Mouse (Mus musculus): ENCODE measurements at regions not wholly inside any gene's neighbourhood (a gene's known extent, or its start where the extent isn't known, plus 50 kb on each side); places are given as distances from the start of the nearest gene placed in this dataset.

DNA sequence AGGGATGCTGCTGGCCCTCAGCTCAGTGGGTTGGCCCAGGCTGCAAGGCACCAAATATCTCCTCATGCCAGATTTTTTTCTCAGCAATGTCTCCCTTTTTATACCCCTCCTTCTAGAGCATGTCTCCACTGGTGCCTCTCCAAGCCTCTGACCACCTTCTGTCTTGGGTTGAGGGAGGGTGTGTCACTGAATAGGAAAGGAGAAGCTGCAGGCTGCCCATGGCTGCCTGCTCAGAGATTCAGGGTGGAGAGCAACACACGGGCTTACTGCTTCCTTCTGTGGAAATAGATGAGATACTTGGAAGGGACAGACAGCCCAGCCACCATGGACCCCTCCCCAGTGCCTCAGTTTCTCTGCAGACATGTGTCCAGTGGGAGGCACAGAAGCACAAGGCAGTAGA is 156.0 kb downstream of the Sec61b start:
- no peaks in the 10 kb centered on the region for H3K9me3 ChIP-seq
- H3K4me1 ChIP-seq = no peaks in the 10 kb centered on the region
- 48% methylated on average over 1 of the region's 1 CpGs for WGBS
- no peak for ATAC-seq (ENCODE audit: borderline replicate concordance, extremely low read depth, low FRiP score, low TSS enrichment)
- H3K27ac ChIP-seq = no peak overlapping the region
- no peak overlapping the region for H3K4me3 ChIP-seq
- no peaks in the 10 kb centered on the region for H3K36me3 ChIP-seq
- H3K4me2 ChIP-seq = no peak overlapping the region
- H3K9ac ChIP-seq = no peak overlapping the region
- no peaks in the 10 kb centered on the region for H3K27me3 ChIP-seq

DNA sequence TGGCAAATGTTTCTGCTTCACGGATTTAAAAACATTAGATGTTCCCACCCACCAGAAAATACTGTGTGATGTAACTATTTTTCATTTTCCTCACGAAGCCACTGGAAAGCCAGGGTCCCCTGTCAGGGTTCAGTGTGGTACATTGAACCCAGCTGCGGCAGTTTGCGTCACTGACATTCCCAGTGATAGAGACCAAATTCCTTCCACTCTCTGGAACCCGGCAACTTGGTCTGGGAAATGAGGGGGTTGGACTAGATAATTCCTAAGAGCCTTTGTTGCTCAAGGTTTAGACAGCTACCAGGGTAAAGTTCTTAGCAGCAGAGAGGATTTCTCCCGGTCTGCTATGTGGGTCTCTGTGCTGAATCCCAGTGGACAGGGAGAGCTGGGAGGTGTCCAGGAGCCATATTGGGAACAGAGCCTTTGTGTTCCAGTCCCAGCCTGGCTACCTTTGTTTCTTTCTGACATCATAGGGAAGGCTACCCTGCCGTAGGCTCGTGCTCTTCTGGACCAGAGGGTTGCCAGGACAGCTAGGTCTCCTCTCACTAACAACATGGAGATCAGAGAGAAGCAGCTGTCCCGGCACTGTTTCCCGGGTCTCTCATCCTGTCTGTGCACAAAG is 164.5 kb downstream of the Sec61b start:
- Histone ChIP-seq H3K4me1 (no peaks in the 10 kb centered on the region), H3K9ac (no peak overlapping the region), H3K4me3 (no peak overlapping the region), H3K36me3 (no peaks in the 10 kb centered on the region), H3K27me3 (no peaks in the 10 kb centered on the region), H3K4me2 (no peak overlapping the region), H3K27ac (no peak overlapping the region), H3K9me3 (no peaks in the 10 kb centered on the region)
- no peak for ATAC-seq (ENCODE audit: borderline replicate concordance, extremely low read depth, low FRiP score, low TSS enrichment)
- 59% methylated on average over 10 of the region's 10 CpGs for WGBS

DNA sequence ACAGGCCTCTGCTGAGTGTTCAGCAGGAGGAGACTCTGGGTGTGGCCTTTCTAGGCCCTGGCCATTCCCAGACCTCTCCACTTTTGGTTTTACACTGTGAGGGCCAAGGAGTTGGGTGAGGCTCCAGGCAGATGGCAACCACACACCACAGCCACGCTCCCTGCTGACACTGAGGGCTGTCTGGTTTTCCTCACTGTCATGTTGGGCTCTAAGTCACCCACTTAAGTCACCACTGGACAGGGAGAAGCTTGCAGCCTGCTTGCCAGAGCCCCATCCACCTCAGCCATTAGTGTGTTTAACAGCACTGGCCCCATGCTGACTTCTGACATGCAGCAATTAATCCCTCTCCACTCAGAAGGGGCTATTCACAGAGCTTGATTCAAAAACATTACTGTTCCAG is 170.6 kb downstream of the Sec61b start:
- Histone ChIP-seq H3K4me1 (no peaks in the 10 kb centered on the region), H3K4me2 (no peak overlapping the region), H3K4me3 (no peak overlapping the region), H3K9ac (no peak overlapping the region), H3K36me3 (no peaks in the 10 kb centered on the region), H3K27me3 (no peaks in the 10 kb centered on the region), H3K27ac (no peak overlapping the region), H3K9me3 (no peaks in the 10 kb centered on the region)
- WGBS = 52% methylated on average over 1 of the region's 1 CpGs
- no peak for ATAC-seq (ENCODE audit: borderline replicate concordance, extremely low read depth, low FRiP score, low TSS enrichment)

GRCm38 (mm10) chr4:47648701-47649100 is 174.2 kb downstream of the Sec61b start:
- H3K4me1 ChIP-seq = no peaks in the 10 kb centered on the region
- H3K36me3 ChIP-seq = no peaks in the 10 kb centered on the region
- H3K4me2 ChIP-seq = no peak overlapping the region
- no peak overlapping the region for H3K9ac ChIP-seq
- no peak for ATAC-seq (ENCODE audit: borderline replicate concordance, extremely low read depth, low FRiP score, low TSS enrichment)
- WGBS = 65% methylated on average over 8 of the region's 8 CpGs
- H3K9me3 ChIP-seq = no peaks in the 10 kb centered on the region
- H3K4me3 ChIP-seq = no peak overlapping the region
- H3K27ac ChIP-seq = no peak overlapping the region
- H3K27me3 ChIP-seq = no peaks in the 10 kb centered on the region

DNA sequence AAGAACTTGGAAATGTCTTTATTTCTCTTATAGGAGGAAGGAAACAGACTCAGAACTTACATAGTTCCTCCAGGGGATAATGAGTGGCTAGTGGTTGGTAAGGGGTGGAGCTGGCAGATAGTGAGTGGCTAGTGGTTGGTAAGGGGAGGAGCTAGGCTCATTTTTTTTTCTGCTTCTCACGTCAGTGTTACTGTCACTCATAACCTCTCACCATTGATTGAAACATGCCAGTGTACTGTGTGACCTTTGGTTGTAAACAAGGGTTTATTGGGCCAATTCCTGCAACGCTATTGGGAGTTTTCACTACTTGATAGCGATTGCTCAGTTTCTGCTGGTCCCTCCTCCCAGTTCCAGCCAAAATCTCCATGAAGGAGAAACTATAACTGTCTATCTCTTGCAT is 175.5 kb downstream of the Sec61b start:
- Histone ChIP-seq H3K36me3 (no peaks in the 10 kb centered on the region), H3K9ac (no peak overlapping the region), H3K9me3 (no peaks in the 10 kb centered on the region), H3K27ac (no peak overlapping the region), H3K4me2 (no peak overlapping the region), H3K4me1 (no peaks in the 10 kb centered on the region), H3K27me3 (no peaks in the 10 kb centered on the region), H3K4me3 (no peak overlapping the region)
- 65% methylated on average over 3 of the region's 3 CpGs for WGBS
- ATAC-seq (ENCODE audit: borderline replicate concordance, extremely low read depth, low FRiP score, low TSS enrichment) = no peak

DNA sequence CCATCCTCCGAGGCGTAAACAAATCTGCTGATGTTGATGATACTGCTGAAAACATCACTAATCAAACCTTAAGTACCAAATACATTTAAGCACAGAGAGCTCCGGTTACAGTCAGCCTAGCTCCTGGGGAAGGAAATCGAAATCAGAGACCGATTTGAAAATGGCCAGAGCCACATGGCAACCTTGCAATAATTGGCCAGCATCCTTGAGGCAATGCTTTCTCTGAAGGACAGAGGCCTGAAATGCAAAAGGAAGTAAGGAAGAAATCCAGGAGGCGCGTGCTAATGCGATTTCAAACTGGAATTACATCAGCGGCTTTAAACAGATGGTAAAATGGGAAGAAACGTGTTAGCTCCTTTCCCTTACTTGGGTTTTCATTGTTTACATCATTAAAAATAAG is 177.1 kb downstream of the Sec61b start:
- WGBS = 65% methylated on average over 10 of the region's 10 CpGs
- no peak overlapping the region for H3K9ac ChIP-seq
- no peak overlapping the region for H3K4me2 ChIP-seq
- no peak for ATAC-seq (ENCODE audit: borderline replicate concordance, extremely low read depth, low FRiP score, low TSS enrichment)
- H3K4me3 ChIP-seq = no peak overlapping the region
- H3K27ac ChIP-seq = no peak overlapping the region
- no peaks in the 10 kb centered on the region for H3K4me1 ChIP-seq
- no peaks in the 10 kb centered on the region for H3K36me3 ChIP-seq
- H3K27me3 ChIP-seq = no peaks in the 10 kb centered on the region
- no peaks in the 10 kb centered on the region for H3K9me3 ChIP-seq

GRCm38 (mm10) chr4:47653143-47653542 is 178.7 kb downstream of the Sec61b start:
- Histone ChIP-seq H3K36me3 (no peaks in the 10 kb centered on the region), H3K27ac (no peak overlapping the region), H3K27me3 (no peaks in the 10 kb centered on the region), H3K4me3 (no peak overlapping the region), H3K9me3 (no peaks in the 10 kb centered on the region), H3K9ac (no peak overlapping the region), H3K4me2 (no peak overlapping the region), H3K4me1 (no peaks in the 10 kb centered on the region)
- 88% methylated on average over 2 of the region's 2 CpGs for WGBS
- no peak for ATAC-seq (ENCODE audit: borderline replicate concordance, extremely low read depth, low FRiP score, low TSS enrichment)

DNA sequence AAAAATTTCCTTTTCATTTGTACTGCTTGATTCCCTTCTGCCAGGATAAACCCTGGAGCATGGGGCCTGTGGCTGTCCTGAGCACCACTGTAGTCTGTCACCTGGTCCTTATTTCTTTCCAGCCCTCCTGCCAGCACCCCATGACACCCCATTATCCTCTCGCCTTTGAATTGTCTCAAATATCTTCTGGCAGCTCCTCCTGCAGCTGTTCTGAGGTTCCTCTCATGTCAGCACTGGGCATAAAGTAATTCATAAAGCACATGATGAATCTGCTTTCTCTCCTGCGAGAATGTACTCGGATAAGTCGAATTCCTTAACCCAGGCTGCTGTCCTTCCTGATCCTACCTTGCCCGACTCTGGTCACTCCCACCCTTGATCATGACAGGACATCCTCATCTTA is 195.1 kb downstream of the Sec61b start:
- H3K4me3 ChIP-seq = no peak overlapping the region
- no peaks in the 10 kb centered on the region for H3K4me1 ChIP-seq
- H3K9me3 ChIP-seq = no peaks in the 10 kb centered on the region
- 55% methylated on average over 5 of the region's 5 CpGs for WGBS
- no peak for ATAC-seq (ENCODE audit: borderline replicate concordance, extremely low read depth, low FRiP score, low TSS enrichment)
- H3K27ac ChIP-seq = no peak overlapping the region
- H3K4me2 ChIP-seq = no peak overlapping the region
- no peak overlapping the region for H3K9ac ChIP-seq
- H3K36me3 ChIP-seq = no peaks in the 10 kb centered on the region
- H3K27me3 ChIP-seq = no peaks in the 10 kb centered on the region

DNA sequence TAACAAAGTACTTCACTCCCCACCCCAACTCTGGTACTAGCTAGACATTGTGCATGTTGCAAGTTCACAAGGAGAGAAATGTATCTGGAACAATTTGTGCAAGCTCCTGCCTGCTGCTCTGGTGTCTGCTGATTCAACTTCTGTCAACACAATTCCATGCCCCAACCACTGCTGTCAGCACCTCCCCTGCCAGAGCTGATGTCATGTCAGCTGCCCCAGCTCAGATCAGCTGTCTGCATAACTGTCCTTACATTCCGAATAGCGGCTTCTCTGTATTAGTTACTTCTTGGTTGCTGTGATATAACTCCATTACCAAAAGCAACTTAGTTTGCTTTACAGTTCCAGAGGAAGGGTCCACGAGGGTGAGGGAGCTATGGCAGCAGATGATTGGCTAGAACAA is 196.0 kb downstream of the Sec61b start:
- Histone ChIP-seq H3K9me3 (no peaks in the 10 kb centered on the region), H3K4me2 (no peak overlapping the region), H3K36me3 (no peaks in the 10 kb centered on the region), H3K4me3 (no peak overlapping the region), H3K27ac (no peak overlapping the region), H3K27me3 (no peaks in the 10 kb centered on the region), H3K9ac (no peak overlapping the region), H3K4me1 (no peaks in the 10 kb centered on the region)
- no peak for ATAC-seq (ENCODE audit: borderline replicate concordance, extremely low read depth, low FRiP score, low TSS enrichment)
- 50% methylated on average over 3 of the region's 3 CpGs for WGBS

DNA sequence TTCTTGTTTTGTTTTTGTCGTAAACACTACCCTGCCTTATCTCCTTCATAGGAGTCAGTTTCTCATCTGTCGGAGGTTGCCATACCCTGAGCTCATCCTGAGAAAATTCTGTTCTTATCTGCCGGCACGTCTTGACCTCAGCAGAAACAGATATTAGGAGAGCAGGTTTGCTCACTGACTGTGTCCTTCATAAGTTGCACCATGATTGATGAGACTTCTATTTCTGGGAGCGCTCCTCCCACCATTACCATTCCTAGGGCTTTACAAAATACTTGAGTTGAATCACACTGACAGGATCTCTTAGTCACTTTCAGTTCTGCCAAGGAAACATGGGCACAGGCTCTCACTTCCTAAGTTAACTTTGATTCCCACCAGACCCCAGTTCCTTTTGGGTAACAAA is 196.9 kb downstream of the Sec61b start:
- WGBS = 66% methylated on average over 5 of the region's 5 CpGs
- no peaks in the 10 kb centered on the region for H3K9me3 ChIP-seq
- no peak for ATAC-seq (ENCODE audit: borderline replicate concordance, extremely low read depth, low FRiP score, low TSS enrichment)

DNA sequence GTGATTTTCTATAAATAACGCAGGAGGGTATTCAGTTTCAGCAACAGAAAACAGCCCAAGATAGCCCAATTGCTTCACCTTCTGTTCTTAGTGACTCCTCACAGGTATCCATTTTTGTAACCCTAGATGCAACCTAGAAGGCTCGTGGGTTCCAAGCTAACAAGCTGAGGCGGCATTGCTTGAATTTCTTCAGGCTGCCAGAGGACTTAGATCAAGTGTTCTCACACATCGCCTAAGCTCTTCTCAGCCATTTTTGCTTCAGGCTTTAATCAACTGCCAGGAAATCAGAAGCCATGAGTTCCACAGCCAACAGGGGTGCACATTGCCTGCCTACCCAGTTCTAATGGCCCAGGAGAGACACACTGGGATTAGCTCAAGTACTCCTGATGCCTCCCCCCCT is 206.7 kb downstream of the Sec61b start:
- ATAC-seq (ENCODE audit: borderline replicate concordance, extremely low read depth, low FRiP score, low TSS enrichment) = no peak
- H3K9ac ChIP-seq = no peak overlapping the region
- WGBS = 80% methylated on average over 4 of the region's 4 CpGs
- H3K36me3 ChIP-seq = no peaks in the 10 kb centered on the region
- no peak overlapping the region for H3K4me2 ChIP-seq
- H3K27me3 ChIP-seq = no peaks in the 10 kb centered on the region
- no peaks in the 10 kb centered on the region for H3K4me1 ChIP-seq
- H3K27ac ChIP-seq = no peak overlapping the region
- no peak overlapping the region for H3K4me3 ChIP-seq
- no peaks in the 10 kb centered on the region for H3K9me3 ChIP-seq

More for the DNA sequence above, 196.9 kb downstream of the Sec61b start:
- Histone ChIP-seq H3K9ac (no peak overlapping the region), H3K27ac (no peak overlapping the region), H3K27me3 (no peaks in the 10 kb centered on the region), H3K4me1 (no peaks in the 10 kb centered on the region), H3K36me3 (no peaks in the 10 kb centered on the region), H3K4me2 (no peak overlapping the region), H3K4me3 (no peak overlapping the region)

DNA sequence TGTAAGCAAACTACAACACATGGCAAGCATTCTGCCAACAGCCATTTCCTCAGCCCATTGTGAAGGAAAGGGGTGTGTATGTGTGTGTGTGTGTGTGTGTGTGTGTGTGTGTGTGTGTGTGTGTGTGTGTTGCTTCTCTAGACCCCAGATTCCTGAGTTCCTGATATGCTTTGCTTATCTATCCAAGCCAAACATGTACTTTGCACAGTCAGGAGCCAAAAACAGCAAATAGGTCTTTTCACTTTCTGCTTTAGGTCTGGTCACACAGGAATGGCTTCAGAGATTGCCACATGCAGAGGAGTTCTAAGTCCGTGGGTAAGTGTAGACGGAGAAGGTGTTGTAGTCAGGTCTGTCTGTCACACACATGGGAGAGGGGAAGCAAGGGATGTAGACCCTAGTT is 216.7 kb downstream of the Sec61b start:
- H3K4me1 ChIP-seq = no peaks in the 10 kb centered on the region
- H3K4me3 ChIP-seq = no peak overlapping the region
- no peaks in the 10 kb centered on the region for H3K36me3 ChIP-seq
- H3K27me3 ChIP-seq = no peaks in the 10 kb centered on the region
- H3K9ac ChIP-seq = no peak overlapping the region
- WGBS = 77% methylated on average over 2 of the region's 2 CpGs
- H3K9me3 ChIP-seq = no peaks in the 10 kb centered on the region
- no peak overlapping the region for H3K27ac ChIP-seq
- no peak overlapping the region for H3K4me2 ChIP-seq
- ATAC-seq (ENCODE audit: borderline replicate concordance, extremely low read depth, low FRiP score, low TSS enrichment) = no peak

DNA sequence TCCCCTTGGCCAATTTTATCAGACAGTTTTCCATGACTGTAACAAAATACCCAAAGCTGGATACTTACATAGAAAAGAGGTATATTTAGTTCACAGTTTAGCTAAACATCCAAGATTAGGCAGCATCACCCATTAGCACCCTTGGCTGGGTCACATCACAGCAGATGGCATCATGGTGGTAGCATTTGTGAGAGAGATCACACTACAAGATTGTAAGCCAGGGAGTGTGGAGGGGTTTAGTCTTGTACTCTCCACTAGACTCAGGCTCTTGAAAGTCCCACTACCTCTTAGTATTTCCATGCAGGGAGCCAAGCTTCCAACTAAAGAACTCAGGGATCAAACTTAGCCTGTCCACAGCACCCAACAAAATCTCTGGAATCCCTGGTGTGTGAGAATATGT is 218.2 kb downstream of the Sec61b start:
- H3K27me3 ChIP-seq = no peaks in the 10 kb centered on the region

More for the DNA sequence above, 218.2 kb downstream of the Sec61b start:
- H3K27ac ChIP-seq = no peak overlapping the region
- no peaks in the 10 kb centered on the region for H3K36me3 ChIP-seq
- H3K9ac ChIP-seq = no peak overlapping the region
- H3K4me1 ChIP-seq = no peaks in the 10 kb centered on the region
- no peak for ATAC-seq (ENCODE audit: borderline replicate concordance, extremely low read depth, low FRiP score, low TSS enrichment)
- H3K9me3 ChIP-seq = no peaks in the 10 kb centered on the region
- no peak overlapping the region for H3K4me3 ChIP-seq
- H3K4me2 ChIP-seq = no peak overlapping the region

Measured in lung, embryonic 15.5 days (tissue).